Mouse (Mus musculus): ENCODE measurements at regions not wholly inside any gene's neighbourhood (a gene's known extent, or its start where the extent isn't known, plus 50 kb on each side); places are given as distances from the start of the nearest gene placed in this dataset.

GRCm38 (mm10) chr2:168842261-168842740 lies 74.6 kb upstream of the Sall4 start:
- Histone ChIP-seq H3K4me3 (replicated peaks; ENCODE audit: low read length) (peak overlapping the region; percentile 63), H3K9me3 (ENCODE audit: low read length) (no peaks in the 10 kb centered on the region), H3K36me3 (ENCODE audit: insufficient read depth, low read length) (no peaks in the 10 kb centered on the region), H3K4me1 (replicated peaks; ENCODE audit: low read depth, low read length) (peaks cover 95% of the 10 kb centered on the region), H3K27me3 (ENCODE audit: insufficient read depth, low read length) (peaks cover 29% of the 10 kb centered on the region)
- TF ChIP-seq NANOG (IDR thresholded peaks at IDR 0.05; ENCODE audit: borderline replicate concordance, low read length) (no peak), CTCF (conservative IDR thresholded peaks at IDR 0.05; ENCODE audit: low read length) (peak; percentile 94), POU5F1 (IDR thresholded peaks at IDR 0.05; ENCODE audit: borderline replicate concordance, low read length) (no peak)

DNA sequence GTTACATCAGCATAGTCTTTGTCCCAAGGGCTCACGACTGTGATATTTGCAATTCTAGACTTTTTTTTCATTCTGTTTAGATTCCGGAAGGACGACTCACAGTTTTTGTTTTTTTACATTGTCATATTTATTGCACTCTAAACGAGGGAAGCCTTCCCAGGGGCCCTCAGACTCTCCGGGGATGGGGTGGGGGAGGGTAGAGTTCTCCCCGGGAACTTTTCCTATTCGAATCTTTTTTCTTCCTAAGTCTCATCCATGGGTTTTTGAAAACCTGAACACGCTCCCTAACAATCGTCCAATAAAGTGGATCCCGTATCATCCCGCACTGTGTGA lies 73.9 kb upstream of the Sall4 start:
- no peaks in the 10 kb centered on the region for H3K9me3 ChIP-seq (ENCODE audit: low read length)
- peaks cover 25% of the 10 kb centered on the region for H3K27me3 ChIP-seq (ENCODE audit: insufficient read depth, low read length)
- peaks cover 94% of the 10 kb centered on the region for H3K4me1 ChIP-seq (replicated peaks; ENCODE audit: low read depth, low read length)
- TF ChIP-seq NANOG (IDR thresholded peaks at IDR 0.05; ENCODE audit: borderline replicate concordance, low read length): no peak
- no peak for TF ChIP-seq CTCF (conservative IDR thresholded peaks at IDR 0.05; ENCODE audit: low read length)
- TF ChIP-seq POU5F1 (IDR thresholded peaks at IDR 0.05; ENCODE audit: borderline replicate concordance, low read length): no peak
- peak overlapping the region; percentile 63 for H3K4me3 ChIP-seq (replicated peaks; ENCODE audit: low read length)
- H3K36me3 ChIP-seq (ENCODE audit: insufficient read depth, low read length): no peaks in the 10 kb centered on the region

GRCm38 (mm10) chr2:168840853-168841712 lies 73.3 kb upstream of the Sall4 start:
- Histone ChIP-seq H3K27me3 (ENCODE audit: insufficient read depth, low read length) (peaks cover 23% of the 10 kb centered on the region), H3K36me3 (ENCODE audit: insufficient read depth, low read length) (no peaks in the 10 kb centered on the region), H3K9me3 (ENCODE audit: low read length) (no peaks in the 10 kb centered on the region), H3K4me3 (replicated peaks; ENCODE audit: low read length) (peak overlapping the region; percentile 63), H3K4me1 (replicated peaks; ENCODE audit: low read depth, low read length) (peaks cover 88% of the 10 kb centered on the region)
- TF ChIP-seq POU5F1 (IDR thresholded peaks at IDR 0.05; ENCODE audit: borderline replicate concordance, low read length): no peak
- no peak for TF ChIP-seq CTCF (conservative IDR thresholded peaks at IDR 0.05; ENCODE audit: low read length)
- no peak for TF ChIP-seq NANOG (IDR thresholded peaks at IDR 0.05; ENCODE audit: borderline replicate concordance, low read length)

- H3K4me1 ChIP-seq (replicated peaks; ENCODE audit: low read depth, low read length): peaks cover 78% of the 10 kb centered on the region
- no peaks in the 10 kb centered on the region for H3K36me3 ChIP-seq (ENCODE audit: insufficient read depth, low read length)
- H3K27me3 ChIP-seq (ENCODE audit: insufficient read depth, low read length): peaks cover 14% of the 10 kb centered on the region
- TF ChIP-seq CTCF (conservative IDR thresholded peaks at IDR 0.05; ENCODE audit: low read length): no peak
- TF ChIP-seq POU5F1 (IDR thresholded peaks at IDR 0.05; ENCODE audit: borderline replicate concordance, low read length): no peak
- TF ChIP-seq NANOG (IDR thresholded peaks at IDR 0.05; ENCODE audit: borderline replicate concordance, low read length): no peak
- peak overlapping the region; percentile 57 for H3K4me3 ChIP-seq (replicated peaks; ENCODE audit: low read length)
- no peaks in the 10 kb centered on the region for H3K9me3 ChIP-seq (ENCODE audit: low read length)
Observed at GRCm38 (mm10) chr2:168839811-168840655, 72.3 kb upstream of the Sall4 start.

GRCm38 (mm10) chr2:168839221-168839620 lies 71.5 kb upstream of the Sall4 start:
- H3K9me3 ChIP-seq (ENCODE audit: low read length): no peaks in the 10 kb centered on the region
- H3K4me3 ChIP-seq (replicated peaks; ENCODE audit: low read length): no peak overlapping the region
- H3K27me3 ChIP-seq (ENCODE audit: insufficient read depth, low read length): peaks cover 12% of the 10 kb centered on the region
- H3K4me1 ChIP-seq (replicated peaks; ENCODE audit: low read depth, low read length): peaks cover 71% of the 10 kb centered on the region
- no peaks in the 10 kb centered on the region for H3K36me3 ChIP-seq (ENCODE audit: insufficient read depth, low read length)
- TF ChIP-seq POU5F1 (IDR thresholded peaks at IDR 0.05; ENCODE audit: borderline replicate concordance, low read length) (no peak), CTCF (conservative IDR thresholded peaks at IDR 0.05; ENCODE audit: low read length) (no peak), NANOG (IDR thresholded peaks at IDR 0.05; ENCODE audit: borderline replicate concordance, low read length) (no peak)

GRCm38 (mm10) chr2:168838681-168839080 lies 70.9 kb upstream of the Sall4 start:
- Histone ChIP-seq H3K4me3 (replicated peaks; ENCODE audit: low read length) (peak overlapping the region; percentile 21; the same call in 1 of the 2 replicates), H3K4me1 (replicated peaks; ENCODE audit: low read depth, low read length) (peaks cover 65% of the 10 kb centered on the region), H3K9me3 (ENCODE audit: low read length) (no peaks in the 10 kb centered on the region), H3K36me3 (ENCODE audit: insufficient read depth, low read length) (no peaks in the 10 kb centered on the region), H3K27me3 (ENCODE audit: insufficient read depth, low read length) (peaks cover 9% of the 10 kb centered on the region)
- TF ChIP-seq CTCF (conservative IDR thresholded peaks at IDR 0.05; ENCODE audit: low read length) (no peak), POU5F1 (IDR thresholded peaks at IDR 0.05; ENCODE audit: borderline replicate concordance, low read length) (no peak), NANOG (IDR thresholded peaks at IDR 0.05; ENCODE audit: borderline replicate concordance, low read length) (no peak)

GRCm38 (mm10) chr2:168837951-168838570 lies 70.3 kb upstream of the Sall4 start:
- H3K27me3 ChIP-seq (ENCODE audit: insufficient read depth, low read length): peaks cover 9% of the 10 kb centered on the region
- TF ChIP-seq CTCF (conservative IDR thresholded peaks at IDR 0.05; ENCODE audit: low read length): no peak
- no peak for TF ChIP-seq NANOG (IDR thresholded peaks at IDR 0.05; ENCODE audit: borderline replicate concordance, low read length)
- TF ChIP-seq POU5F1 (IDR thresholded peaks at IDR 0.05; ENCODE audit: borderline replicate concordance, low read length): no peak
- no peak overlapping the region for H3K4me3 ChIP-seq (replicated peaks; ENCODE audit: low read length)
- H3K36me3 ChIP-seq (ENCODE audit: insufficient read depth, low read length): no peaks in the 10 kb centered on the region
- H3K9me3 ChIP-seq (ENCODE audit: low read length): no peaks in the 10 kb centered on the region
- H3K4me1 ChIP-seq (replicated peaks; ENCODE audit: low read depth, low read length): peaks cover 60% of the 10 kb centered on the region

GRCm38 (mm10) chr2:168834771-168835170 lies 67.0 kb upstream of the Sall4 start:
- no peaks in the 10 kb centered on the region for H3K27me3 ChIP-seq (ENCODE audit: insufficient read depth, low read length)
- peaks cover 47% of the 10 kb centered on the region for H3K4me1 ChIP-seq (replicated peaks; ENCODE audit: low read depth, low read length)
- H3K4me3 ChIP-seq (replicated peaks; ENCODE audit: low read length): no peak overlapping the region
- H3K9me3 ChIP-seq (ENCODE audit: low read length): no peaks in the 10 kb centered on the region
- H3K36me3 ChIP-seq (ENCODE audit: insufficient read depth, low read length): no peaks in the 10 kb centered on the region
- TF ChIP-seq CTCF (conservative IDR thresholded peaks at IDR 0.05; ENCODE audit: low read length) (peak; percentile 59), POU5F1 (IDR thresholded peaks at IDR 0.05; ENCODE audit: borderline replicate concordance, low read length) (no peak)
